Mouse (Mus musculus) ES-E14 (cell line): Measurements from ENCODE around the gene Iqgap1. TPM values are rescaled to one million over a fixed set of nuclear protein-coding genes. Genes with fewer than 3 reads are reported as not detected.

Experiments used
- DNase-seq: peaks from one replicate; pipeline ENCODE4 v3.0.0-alpha.2; 2013; ENCODE audit warnings: low read depth, low spot score
- H3K27ac ChIP-seq: 2 replicates; pipeline ENCODE4 v1.5.1; 2012; ENCODE audit warnings: low read depth, mild to moderate bottlenecking, low read length, moderate library complexity, mixed read lengths; ENCODE audit not compliant: poor library complexity, insufficient read depth, severe bottlenecking
- H3K36me3 ChIP-seq: 2 replicates; pipeline ENCODE4 v1.6.1; 2012; ENCODE audit warnings: mild to moderate bottlenecking, low read length, moderate library complexity, mixed read lengths; ENCODE audit not compliant: control insufficient read depth, poor library complexity, insufficient read depth, severe bottlenecking
- H3K4me1 ChIP-seq, 2 experiments: fragments of 150-350 bp in 1 of 2; sonication (generic) in 1 of 2; 2 replicates each; pipeline ENCODE4 v1.6.1; 2012; ENCODE audit warnings: low read length in 2 of 2, mild to moderate bottlenecking in 1 of 2, mixed read lengths in 1 of 2; ENCODE audit not compliant: control insufficient read depth in 2 of 2, insufficient read depth in 2 of 2, poor library complexity in 1 of 2
- H3K4me3 ChIP-seq, 2 experiments: fragments of 150-350 bp in 1 of 2; sonication (generic) in 1 of 2; 2 replicates each; pipeline ENCODE4 v1.5.1; 2012; ENCODE audit warnings: low read length in 2 of 2, low read depth in 1 of 2, mild to moderate bottlenecking in 1 of 2, mixed read lengths in 1 of 2; ENCODE audit not compliant: insufficient read depth in 1 of 2, poor library complexity in 1 of 2, severe bottlenecking in 1 of 2
- H3K9ac ChIP-seq: 2 replicates; pipeline ENCODE4 v1.6.1; 2012; ENCODE audit warnings: low read depth, mild to moderate bottlenecking, low read length, mixed read lengths; ENCODE audit not compliant: poor library complexity, insufficient read depth, severe bottlenecking
- H3K9me3 ChIP-seq: fragments of 150-350 bp; sonication (generic); 2 replicates; pipeline ENCODE4 v1.6.1; 2012; ENCODE audit warnings: low read depth, mild to moderate bottlenecking, low read length; ENCODE audit not compliant: control insufficient read depth, insufficient read depth
- CHD2 ChIP-seq: IDR thresholded peaks from 2 replicates; pipeline ENCODE4 v1.6.1; 2014; ENCODE audit warnings: mild to moderate bottlenecking, low read depth, low read length, inconsistent platforms
- HCFC1 ChIP-seq: IDR thresholded peaks from 2 replicates; pipeline ENCODE4 v1.6.1; 2012; ENCODE audit warnings: low read length, inconsistent platforms, borderline replicate concordance; ENCODE audit not compliant: insufficient read depth
- MAFK ChIP-seq: IDR thresholded peaks from 2 replicates; pipeline ENCODE4 v1.6.1; 2014; ENCODE audit warnings: mild to moderate bottlenecking, low read depth, low read length, inconsistent platforms; ENCODE audit not compliant: insufficient read depth
- ZC3H11A ChIP-seq: IDR thresholded peaks from 2 replicates; pipeline ENCODE4 v1.6.1; 2012; ENCODE audit warnings: low read depth, mild to moderate bottlenecking, inconsistent platforms, low read length, borderline replicate concordance
- ZNF384 ChIP-seq: IDR thresholded peaks from 2 replicates; pipeline ENCODE4 v1.6.1; 2012; ENCODE audit warnings: low read depth, low read length, inconsistent platforms
- in situ Hi-C, 2 experiments: fragments of 600-800 bp; cut with MboI; formaldehyde crosslinking; loops; one replicate each; pipeline ENCODE4 v1.15.1; 2025; ENCODE audit warnings: low sequenced_read_pairs in 2 of 2, inconsistent platforms in 1 of 2; ENCODE audit not compliant: unreplicated experiment in 2 of 2
- total RNA-seq: library from RNA; depleted of rRNA; stranded (reverse); fragments of 300-350 nt; gene quantifications from 2 replicates; pipeline ENCODE4 v1.2.3, GENCODE M21; 2012

The Iqgap1 gene
- total RNA-seq, 1 experiment = 135 TPM

DNA sequence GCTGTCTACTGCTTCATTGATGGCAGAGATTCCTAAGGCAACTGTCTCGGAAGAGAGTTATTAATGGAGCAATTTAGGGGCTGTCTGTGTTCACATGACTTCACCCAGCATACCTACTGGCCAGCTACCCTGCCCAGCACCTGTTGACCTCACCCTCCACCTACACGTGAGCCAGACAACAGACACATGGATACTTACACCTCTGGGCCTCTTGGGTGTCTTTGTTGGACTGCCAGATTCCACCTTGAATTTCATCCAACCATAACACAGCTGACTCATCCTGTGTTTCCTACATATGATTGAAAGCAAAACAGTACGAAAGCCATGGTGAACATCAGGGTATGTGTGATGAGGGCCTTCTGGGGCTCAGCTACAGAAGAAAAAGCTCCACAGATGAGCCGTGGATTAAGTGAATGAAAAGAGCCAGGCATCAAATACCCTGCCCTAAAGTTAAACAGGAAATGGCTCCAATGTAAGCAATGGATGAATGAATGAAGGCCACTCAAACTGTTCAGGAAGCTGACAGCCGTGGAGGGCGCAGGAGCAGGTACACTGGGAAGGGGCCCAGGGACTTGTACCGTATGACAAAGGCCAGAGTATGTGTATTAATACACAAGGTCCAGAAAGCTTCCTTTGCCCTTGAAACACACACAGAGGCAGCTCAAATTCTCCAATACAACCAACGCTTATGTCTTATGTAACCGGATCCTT is 81.7 kb downstream of the Iqgap1 start:
- H3K4me1 ChIP-seq = peaks cover 15 to 19% of the 10 kb centered on the region in 2 experiments
- H3K9ac ChIP-seq = no peak overlapping the region
- DNase-seq = no peak
- in situ Hi-C loops = no loop called here
- TF ChIP-seq CHD2 = no peak
- TF ChIP-seq HCFC1 = no peak
- TF ChIP-seq ZNF384 = no peak
- no peak for TF ChIP-seq ZC3H11A
- TF ChIP-seq MAFK = no peak
- H3K9me3 ChIP-seq = no peaks in the 10 kb centered on the region
- peaks cover 33% of the 10 kb centered on the region for H3K36me3 ChIP-seq
- H3K27ac ChIP-seq = no peak overlapping the region
- no peak overlapping the region for H3K4me3 ChIP-seq

DNA sequence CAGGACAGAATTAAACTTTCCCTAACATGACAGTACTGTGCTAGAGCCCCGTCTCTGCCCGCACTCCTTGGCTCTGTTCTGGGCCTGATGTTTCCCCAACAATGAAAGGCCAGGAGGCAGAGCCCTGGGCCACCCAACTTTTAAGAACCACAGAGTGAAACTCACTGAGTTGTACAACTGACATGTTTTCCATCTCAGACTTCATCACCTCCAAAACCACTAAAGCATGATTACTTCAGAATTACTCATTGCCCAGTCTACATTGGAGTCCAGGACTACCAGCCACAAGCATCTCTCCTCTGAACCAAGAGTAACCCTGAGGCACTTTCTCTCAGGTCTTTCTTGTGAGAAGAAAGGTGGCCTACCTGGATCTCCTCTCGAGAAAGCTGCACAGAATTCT is 83.1 kb downstream of the Iqgap1 start:
- Histone ChIP-seq H3K36me3 (peaks cover 38% of the 10 kb centered on the region), H3K9me3 (no peaks in the 10 kb centered on the region)
- in situ Hi-C loops = no loop called here

DNA sequence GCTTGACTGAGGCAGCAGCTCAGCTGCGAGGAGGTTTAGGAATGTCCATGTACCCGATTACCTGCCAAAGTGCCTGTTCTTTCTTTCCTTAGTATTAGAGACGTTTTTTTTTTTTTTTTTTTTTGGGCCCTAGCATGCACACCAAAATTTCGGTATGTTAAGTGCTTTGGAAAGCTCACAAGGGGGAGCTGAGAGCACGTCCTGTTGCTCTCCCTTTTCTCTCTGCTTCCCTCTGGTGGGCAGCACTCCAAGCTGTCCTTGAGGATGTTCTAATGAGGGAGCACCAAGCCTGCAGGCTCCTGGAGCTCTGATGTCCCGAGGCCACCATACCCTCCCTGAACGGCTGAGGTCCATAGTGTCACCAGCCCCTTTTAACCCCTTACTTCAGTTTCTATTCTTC is 84.8 kb downstream of the Iqgap1 start:
- no peak overlapping the region for H3K27ac ChIP-seq
- no peak for DNase-seq
- H3K4me1 ChIP-seq = peaks cover 11 to 12% of the 10 kb centered on the region in 2 experiments
- no peak overlapping the region for H3K9ac ChIP-seq
- no peak for TF ChIP-seq HCFC1
- TF ChIP-seq ZNF384 = peak; percentile 84
- H3K36me3 ChIP-seq = peaks cover 43% of the 10 kb centered on the region
- no peak overlapping the region for H3K4me3 ChIP-seq
- in situ Hi-C loops = no loop called here
- H3K9me3 ChIP-seq = no peaks in the 10 kb centered on the region

More for the DNA sequence above, 83.1 kb downstream of the Iqgap1 start:
- H3K4me1 ChIP-seq = peaks cover 13 to 19% of the 10 kb centered on the region in 2 experiments
- TF ChIP-seq ZC3H11A = no peak
- TF ChIP-seq ZNF384 = no peak
- TF ChIP-seq MAFK = no peak
- no peak for TF ChIP-seq CHD2
- TF ChIP-seq HCFC1 = no peak
- H3K4me3 ChIP-seq = no peak overlapping the region
- H3K9ac ChIP-seq = no peak overlapping the region
- H3K27ac ChIP-seq = no peak overlapping the region
- no peak for DNase-seq

DNA sequence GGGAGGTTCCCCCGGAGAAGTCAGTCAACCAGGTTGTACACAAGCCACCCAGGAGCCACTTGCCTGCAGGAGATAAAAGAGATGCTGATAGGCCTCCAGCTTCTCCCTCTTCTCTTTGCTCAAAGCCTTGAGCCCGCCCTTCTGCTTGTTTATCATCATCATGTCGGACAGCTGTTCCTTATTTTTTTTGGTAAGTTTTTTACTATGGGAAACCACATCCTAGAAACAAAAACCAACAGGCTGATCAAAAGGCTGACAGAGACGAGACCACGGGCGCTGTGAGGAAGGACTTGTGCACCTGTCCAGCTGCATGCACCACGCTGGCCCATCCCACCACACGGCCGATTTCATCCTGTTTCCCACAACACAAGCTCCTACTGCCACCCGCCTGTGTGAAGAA is 89.6 kb downstream of the Iqgap1 start:
- Histone ChIP-seq H3K9me3 (no peaks in the 10 kb centered on the region), H3K9ac (no peak overlapping the region), H3K4me3 (no peak overlapping the region), H3K4me1 (no peaks in the 10 kb centered on the region), H3K36me3 (peaks cover 46% of the 10 kb centered on the region), H3K27ac (no peak overlapping the region)
- TF ChIP-seq MAFK (no peak), ZNF384 (no peak), HCFC1 (no peak), ZC3H11A (no peak), CHD2 (no peak)
- in situ Hi-C loops = loop anchor here (10.0 kb wide), 2 partner anchors 109 to 119 kb away; no protein-coding TSS in a partner anchor
- no peak for DNase-seq

DNA sequence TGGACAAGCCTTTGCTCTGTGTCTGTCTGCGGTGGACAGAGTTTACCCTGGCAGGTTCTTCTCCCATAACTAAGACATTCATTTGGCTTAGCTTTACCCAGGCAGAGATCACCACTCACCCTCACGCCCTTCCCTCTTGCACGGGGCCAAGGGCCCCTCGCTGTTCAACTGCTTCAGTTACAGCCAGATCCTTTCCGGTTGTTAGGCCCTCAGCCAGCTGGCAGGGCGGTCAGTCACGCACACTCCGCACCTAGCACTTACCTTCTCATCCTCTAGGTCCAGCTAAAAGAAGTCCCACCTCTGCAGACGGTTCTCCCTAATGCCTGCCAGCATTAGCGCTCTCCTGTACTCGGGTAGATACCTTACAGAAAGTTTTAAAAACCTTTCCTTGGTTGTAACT is 92.8 kb downstream of the Iqgap1 start:
- Histone ChIP-seq H3K27ac (no peak overlapping the region), H3K4me3 (no peak overlapping the region), H3K36me3 (peaks cover 47% of the 10 kb centered on the region), H3K9ac (no peak overlapping the region), H3K4me1 (no peaks in the 10 kb centered on the region), H3K9me3 (no peaks in the 10 kb centered on the region)
- DNase-seq = no peak
- in situ Hi-C loops = loop anchor here (10.0 kb wide), 2 partner anchors 112 to 122 kb away; no protein-coding TSS in a partner anchor
- TF ChIP-seq CHD2 (no peak), HCFC1 (no peak), ZNF384 (no peak), ZC3H11A (no peak), MAFK (no peak)
